Mouse (Mus musculus) lung, adult 2 months (tissue): ENCODE measurements around the gene Kpna1.

Source experiments
- CTCF ChIP-seq: fragments of 200-500 bp; IDR thresholded peaks from 2 replicates; pipeline ENCODE4 v1.5.1; 2011; ENCODE audit warnings: mild to moderate bottlenecking, low read length, control low read depth; ENCODE audit not compliant: insufficient read depth
- POLR2A ChIP-seq: fragments of 200-500 bp; IDR thresholded peaks from 2 replicates; pipeline ENCODE4 v1.6.1; 2011; ENCODE audit warnings: low read depth, mild to moderate bottlenecking, control low read depth, low read length, borderline replicate concordance; ENCODE audit errors: extremely low read depth

GRCm38 (mm10) chr16:36016335-36016734, 37.8 kb downstream of the Kpna1 start:
- TF ChIP-seq CTCF (no peak), POLR2A (no peak)
